Mouse (Mus musculus): ENCODE data around the gene Ccdc92. TPM values are rescaled to one million over a fixed set of nuclear protein-coding genes. Genes with fewer than 3 reads are reported as not detected.

The Ccdc92 gene
- polyA plus RNA-seq, 1 experiment = 6.9 TPM

GRCm38 (mm10) chr5:124873890-124874601 is 11.8 kb upstream of the Ccdc92 start:
- Histone ChIP-seq H3K27ac (ENCODE audit: insufficient read depth, low read depth, low read length) (no peak overlapping the region), H3K4me3 (ENCODE audit: insufficient read depth, low read depth, low read length) (no peak overlapping the region), H3K4me1 (ENCODE audit: control insufficient read depth, insufficient read depth, low read length) (0 out of 2 replicates have a peak, but pooled peaks cover 2% of the 10 kb centered on the region), H3K27me3 (replicated peaks; ENCODE audit: control insufficient read depth, insufficient read depth, low read length) (no peaks in the 10 kb centered on the region), H3K36me3 (ENCODE audit: control insufficient read depth, insufficient read depth, low read length) (no peaks in the 10 kb centered on the region; the same call in 1 of the 2 replicates)
- 85% methylated on average over 6 of the region's 6 CpGs for WGBS
- DNase-seq = no peak
- TF ChIP-seq POLR2A (IDR thresholded peaks at IDR 0.05; ENCODE audit: low read depth, low read length) (no peak), CTCF (conservative IDR thresholded peaks at IDR 0.05; ENCODE audit: insufficient read depth, insufficient read length, low read depth, low read length) (no peak)

GRCm38 (mm10) chr5:124873096-124873495 is 10.9 kb upstream of the Ccdc92 start:
- H3K4me3 ChIP-seq (ENCODE audit: insufficient read depth, low read depth, low read length) = no peak overlapping the region

GRCm38 (mm10) chr5:124872033-124872432 is 9.8 kb upstream of the Ccdc92 start:
- H3K4me3 ChIP-seq (ENCODE audit: insufficient read depth, low read depth, low read length) = no peak overlapping the region
- peak; percentile 55 for DNase-seq
- WGBS = 32% methylated on average over 2 of the region's 2 CpGs
- H3K27ac ChIP-seq (ENCODE audit: insufficient read depth, low read depth, low read length) = no peak overlapping the region
- no peak for TF ChIP-seq POLR2A (IDR thresholded peaks at IDR 0.05; ENCODE audit: low read depth, low read length)
- TF ChIP-seq CTCF (conservative IDR thresholded peaks at IDR 0.05; ENCODE audit: insufficient read depth, insufficient read length, low read depth, low read length) = no peak
- H3K4me1 ChIP-seq (ENCODE audit: control insufficient read depth, insufficient read depth, low read length) = 0 out of 2 replicates have a peak, but pooled peaks cover 2% of the 10 kb centered on the region
- no peaks in the 10 kb centered on the region for H3K27me3 ChIP-seq (replicated peaks; ENCODE audit: control insufficient read depth, insufficient read depth, low read length)
- H3K36me3 ChIP-seq (ENCODE audit: control insufficient read depth, insufficient read depth, low read length) = no peaks in the 10 kb centered on the region; the same call in 1 of the 2 replicates

More at GRCm38 (mm10) chr5:124873096-124873495, 10.9 kb upstream of the Ccdc92 start:
- no peak for DNase-seq
- H3K36me3 ChIP-seq (ENCODE audit: control insufficient read depth, insufficient read depth, low read length) = no peaks in the 10 kb centered on the region; the same call in 1 of the 2 replicates
- TF ChIP-seq POLR2A (IDR thresholded peaks at IDR 0.05; ENCODE audit: low read depth, low read length) = no peak
- no peak for TF ChIP-seq CTCF (conservative IDR thresholded peaks at IDR 0.05; ENCODE audit: insufficient read depth, insufficient read length, low read depth, low read length)
- 0 out of 2 replicates have a peak, but pooled peaks cover 2% of the 10 kb centered on the region for H3K4me1 ChIP-seq (ENCODE audit: control insufficient read depth, insufficient read depth, low read length)
- no peak overlapping the region for H3K27ac ChIP-seq (ENCODE audit: insufficient read depth, low read depth, low read length)
- H3K27me3 ChIP-seq (replicated peaks; ENCODE audit: control insufficient read depth, insufficient read depth, low read length) = no peaks in the 10 kb centered on the region
- 76% methylated on average over 3 of the region's 3 CpGs for WGBS

- 0 out of 2 replicates have a peak, but pooled peaks cover 2% of the 10 kb centered on the region for H3K4me1 ChIP-seq (ENCODE audit: control insufficient read depth, insufficient read depth, low read length)
- H3K27me3 ChIP-seq (replicated peaks; ENCODE audit: control insufficient read depth, insufficient read depth, low read length) = no peaks in the 10 kb centered on the region
- peak; percentile 70 for DNase-seq
- 35% methylated on average over 4 of the region's 4 CpGs for WGBS
- TF ChIP-seq CTCF (conservative IDR thresholded peaks at IDR 0.05; ENCODE audit: insufficient read depth, insufficient read length, low read depth, low read length) (peak; percentile 78), POLR2A (IDR thresholded peaks at IDR 0.05; ENCODE audit: low read depth, low read length) (no peak)
- no peak overlapping the region for H3K4me3 ChIP-seq (ENCODE audit: insufficient read depth, low read depth, low read length)
- H3K27ac ChIP-seq (ENCODE audit: insufficient read depth, low read depth, low read length) = no peak overlapping the region
- no peaks in the 10 kb centered on the region for H3K36me3 ChIP-seq (ENCODE audit: control insufficient read depth, insufficient read depth, low read length)
These were observed 6.8 kb upstream of the Ccdc92 start for GRCm38 (mm10) chr5:124868981-124869380.

GRCm38 (mm10) chr5:124862871-124863741 is 882 bp upstream of the Ccdc92 start:
- no peak overlapping the region for H3K27ac ChIP-seq (ENCODE audit: insufficient read depth, low read depth, low read length)
- WGBS = under 1% methylated on average over 84 of the region's 88 CpGs
- peak; percentile 51 for DNase-seq
- TF ChIP-seq CTCF (conservative IDR thresholded peaks at IDR 0.05; ENCODE audit: insufficient read depth, insufficient read length, low read depth, low read length) (no peak), POLR2A (IDR thresholded peaks at IDR 0.05; ENCODE audit: low read depth, low read length) (no peak)
- H3K27me3 ChIP-seq (replicated peaks; ENCODE audit: control insufficient read depth, insufficient read depth, low read length) = no peaks in the 10 kb centered on the region
- H3K4me1 ChIP-seq (ENCODE audit: control insufficient read depth, insufficient read depth, low read length) = peaks cover 6% of the 10 kb centered on the region; the same call in 1 of the 2 replicates
- peak overlapping the region; percentile 90 for H3K4me3 ChIP-seq (ENCODE audit: insufficient read depth, low read depth, low read length)
- no peaks in the 10 kb centered on the region for H3K36me3 ChIP-seq (ENCODE audit: control insufficient read depth, insufficient read depth, low read length)

- Histone ChIP-seq H3K27me3 (replicated peaks; ENCODE audit: control insufficient read depth, insufficient read depth, low read length) (no peaks in the 10 kb centered on the region), H3K36me3 (ENCODE audit: control insufficient read depth, insufficient read depth, low read length) (no peaks in the 10 kb centered on the region), H3K4me3 (ENCODE audit: insufficient read depth, low read depth, low read length) (peak overlapping the region; percentile 75), H3K4me1 (ENCODE audit: control insufficient read depth, insufficient read depth, low read length) (peaks cover 6% of the 10 kb centered on the region; the same call in 1 of the 2 replicates), H3K27ac (ENCODE audit: insufficient read depth, low read depth, low read length) (no peak overlapping the region)
- no peak for TF ChIP-seq CTCF (conservative IDR thresholded peaks at IDR 0.05; ENCODE audit: insufficient read depth, insufficient read length, low read depth, low read length)
- no peak for TF ChIP-seq POLR2A (IDR thresholded peaks at IDR 0.05; ENCODE audit: low read depth, low read length)
- DNase-seq = peak; percentile 24
- 1% methylated on average over 33 of the region's 33 CpGs for WGBS
These were observed 761 bp downstream of the Ccdc92 start for GRCm38 (mm10) chr5:124861463-124861862.
